Mouse (Mus musculus) cortical plate, adult 2 months (tissue): Measurements from ENCODE around the gene Zfp799.

Source experiments
- CTCF ChIP-seq: fragments of 200-500 bp; IDR thresholded peaks from 2 replicates; pipeline ENCODE4 v1.5.1; 2011; ENCODE audit warnings: mild to moderate bottlenecking, control low read depth, low read length; ENCODE audit not compliant: insufficient read depth; ENCODE audit errors: extremely low read depth
- POLR2A ChIP-seq: fragments of 200-500 bp; IDR thresholded peaks from 2 replicates; pipeline ENCODE4 v1.6.1; 2011; ENCODE audit warnings: mild to moderate bottlenecking, low read length, control low read depth; ENCODE audit not compliant: insufficient read depth; ENCODE audit errors: extremely low read depth

DNA sequence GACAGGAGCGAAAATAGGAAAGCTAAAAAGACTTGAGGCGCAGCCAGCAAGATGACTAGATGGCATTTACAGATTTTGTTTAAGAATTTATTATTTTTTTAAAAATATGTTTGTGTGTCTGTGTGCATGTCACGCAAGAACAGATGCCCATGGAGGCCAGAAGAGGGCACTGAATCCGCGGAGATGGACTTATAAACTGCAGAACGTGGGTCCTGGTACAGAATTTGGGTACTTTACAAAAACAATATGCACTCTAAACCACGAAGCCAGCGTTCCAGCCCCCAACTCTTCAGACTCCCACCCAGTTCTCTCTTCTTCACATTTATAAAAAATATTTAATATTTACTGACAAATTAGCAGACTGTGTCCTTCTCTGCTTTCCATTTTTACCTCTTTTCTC is 40.8 kb downstream of the Zfp799 start:
- TF ChIP-seq CTCF, result no peak
- no peak for TF ChIP-seq POLR2A
